Mouse (Mus musculus): ENCODE data around the gene Rufy3.

DNA sequence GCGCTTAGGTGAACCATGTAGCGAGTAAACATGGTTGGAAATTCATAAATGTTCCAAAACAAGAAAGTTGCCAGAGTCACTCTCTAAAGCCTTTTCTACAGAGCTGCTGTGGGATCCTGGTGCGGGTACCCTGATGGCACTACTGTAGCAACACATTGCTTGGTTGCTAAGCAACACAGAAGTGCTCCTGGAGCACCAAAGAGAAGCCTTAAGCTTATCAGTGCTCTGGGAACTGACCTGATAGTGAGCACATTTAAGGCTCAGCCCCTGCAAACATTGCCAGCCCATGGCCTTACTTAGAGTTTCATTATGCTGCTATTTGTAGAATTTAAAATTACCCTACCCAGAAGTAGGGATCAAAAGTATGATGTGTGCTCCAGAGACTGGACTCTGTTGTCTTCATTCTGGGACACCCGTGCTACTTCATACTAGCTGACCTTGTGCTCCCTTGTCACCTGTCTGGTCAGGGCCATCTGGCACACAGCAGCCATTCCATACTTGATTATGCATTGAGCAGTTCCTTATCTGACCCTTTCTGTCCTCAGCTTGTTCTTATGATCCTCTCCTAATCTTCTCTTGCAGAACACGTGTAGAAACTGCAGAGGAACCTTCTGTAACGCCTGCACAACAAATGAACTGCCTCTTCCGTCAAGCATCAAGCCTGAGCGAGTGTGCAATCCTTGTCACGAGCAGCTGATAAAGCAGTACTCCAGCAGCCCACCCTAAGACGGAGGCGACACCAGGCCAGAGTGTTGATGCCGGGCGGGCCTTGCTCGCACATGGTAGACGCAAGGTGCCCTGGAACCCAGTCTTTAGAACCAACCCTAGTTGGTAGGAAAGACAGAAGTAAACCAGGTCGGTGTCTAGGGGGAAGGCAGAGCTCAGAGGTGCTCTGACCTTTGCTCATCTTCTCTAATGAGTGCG lies 84.7 kb downstream of the Rufy3 start:
- TF ChIP-seq POLR2A (IDR thresholded peaks at IDR 0.05; ENCODE audit: low read depth, low read length): no peak
- no peak for TF ChIP-seq CTCF (IDR thresholded peaks at IDR 0.05; ENCODE audit: extremely low read depth, insufficient read length, insufficient replicate concordance, low read depth, low read length)
